In the genomic region with DNA sequence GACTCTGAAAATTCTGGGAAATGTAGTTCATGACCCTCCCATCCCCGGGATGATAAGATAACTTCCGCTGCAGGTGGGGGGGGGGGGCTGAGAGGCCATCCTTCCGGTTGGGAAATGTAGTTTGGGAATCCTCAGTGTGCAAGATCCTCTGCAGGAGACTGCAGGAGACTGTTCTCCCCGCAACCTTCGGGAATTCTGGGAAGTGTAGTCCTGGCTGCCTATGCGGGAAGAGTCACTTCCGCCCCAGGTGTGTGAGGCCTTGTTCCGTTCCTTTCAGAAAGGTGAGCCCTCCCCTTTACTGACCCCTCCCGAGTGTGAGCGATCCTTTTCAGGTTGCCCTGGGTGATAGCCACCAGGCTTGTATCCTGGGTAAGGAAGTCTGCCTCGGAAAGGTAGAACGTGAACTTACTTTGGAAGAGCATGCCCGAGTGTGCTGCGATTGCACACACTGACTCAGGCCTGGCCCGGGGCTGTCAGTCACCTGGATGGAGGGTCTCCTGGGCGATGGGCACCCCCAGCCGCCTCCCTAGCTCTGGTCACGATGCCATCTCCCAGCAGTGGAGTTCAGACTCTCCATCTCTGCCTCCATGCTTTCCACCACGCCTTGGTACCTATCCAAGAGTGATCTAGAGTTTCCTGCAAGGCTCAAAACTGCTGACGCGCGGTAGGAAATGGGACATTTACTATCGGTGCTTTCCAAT, we compare ENCODE assay signal across 8 mouse cellular contexts. TPM values are rescaled to one million over a fixed set of nuclear protein-coding genes. Genes with fewer than 3 reads are reported as not detected.
DNase-seq lines count a peak whose midpoint lies in the region; ATAC-seq and TF ChIP-seq lines count a peak whose summit lies in the region.

Zfp112 (plus strand) TSS at position 159 of the 701 bp plus-strand sequence.

- ATAC-seq in forebrain, postnatal 0 days: peak; percentile 99
- ATAC-seq in liver, embryonic 16.5 days (ENCODE audit: low read depth): peak; percentile 94

- no peaks in the 10 kb centered on the region for H3K9me3 ChIP-seq in ES-E14 (ENCODE audit: control insufficient read depth, insufficient read depth, low read depth, low read length)
- peaks cover 23% of the 10 kb centered on the region for H3K9me3 ChIP-seq in forebrain, postnatal 0 days (ENCODE audit: low read length)
- peaks cover 4% of the 10 kb centered on the region; the same call in 1 of the 2 replicates for H3K9me3 ChIP-seq in liver, embryonic 16.5 days (replicated peaks; ENCODE audit: control insufficient read depth, low read length)

- peak within 1 kb of the TSS; percentile 76 for H3K4me2 ChIP-seq in forebrain, postnatal 0 days (ENCODE audit: low read depth)
- H3K4me2 ChIP-seq in liver, embryonic 16.5 days (ENCODE audit: low read depth, low read length): peak within 1 kb of the TSS; percentile 51

- peaks cover 0 to 2% of the 10 kb centered on the region in 2 experiments; a peak in 1 of 4 replicates for H3K4me1 ChIP-seq in ES-E14 (ENCODE audit: control insufficient read depth in 2 of 2, insufficient read depth in 2 of 2, low read length in 2 of 2, poor library complexity in 1 of 2)
- no peaks in the 10 kb centered on the region for H3K4me1 ChIP-seq in cerebellum, adult 2 months (ENCODE audit: control insufficient read depth, insufficient read depth, low read length)
- peaks cover 3% of the 10 kb centered on the region; the same call in 1 of the 2 replicates for H3K4me1 ChIP-seq in forebrain, postnatal 0 days (ENCODE audit: insufficient read depth)
- H3K4me1 ChIP-seq in liver, embryonic 16.5 days (ENCODE audit: control insufficient read depth, low read depth, low read length): peaks cover 7% of the 10 kb centered on the region
- peaks cover 3% of the 10 kb centered on the region; the same call in 1 of the 2 replicates for H3K4me1 ChIP-seq in olfactory bulb, adult 2 months (ENCODE audit: control insufficient read depth, insufficient read depth, low read length)

- intact Hi-C loops in heart, postnatal 25 days (cut with DNase I): loop anchor here (5.0 kb wide), 2 partner anchors 95 to 155 kb away; no protein-coding TSS in a partner anchor

- peak; percentile 83 for DNase-seq in ES-E14 (ENCODE audit: low read depth, low spot score)
- peak; percentile 89 to 95 for DNase-seq in cerebellum, adult 2 months
- DNase-seq in forebrain, postnatal 0 days: peak; percentile 93
- DNase-seq in heart, postnatal 25 days (ENCODE audit: low spot score): peak; percentile 59
- peak; percentile 82 to 88 for DNase-seq in layer of hippocampus, adult 18-20 months (ENCODE audit: low spot score in 2 of 2)
- peak; percentile 94 for DNase-seq in yolk sac, embryonic 10.5 days (ENCODE audit: low spot score)

- no peak within 1 kb of the TSS for H3K27ac ChIP-seq in ES-E14 (ENCODE audit: insufficient read depth, low read depth, low read length, poor library complexity, severe bottlenecking)
- H3K27ac ChIP-seq in cerebellum, adult 2 months (ENCODE audit: insufficient read depth, low read length): peak within 1 kb of the TSS; percentile 45
- H3K27ac ChIP-seq in forebrain, postnatal 0 days (ENCODE audit: low read depth, low read length): peak within 1 kb of the TSS; percentile 51
- H3K27ac ChIP-seq in liver, embryonic 16.5 days (ENCODE audit: low read length): peak within 1 kb of the TSS; percentile 16
- H3K27ac ChIP-seq in olfactory bulb, adult 2 months (ENCODE audit: insufficient read depth, low read depth, low read length): 0 out of 2 replicates have a peak within 1 kb of the TSS, but pooled peaks have one; percentile 70

- TF ChIP-seq POLR2A in cerebellum, adult 2 months (IDR thresholded peaks at IDR 0.05; ENCODE audit: borderline replicate concordance, insufficient read depth, low read length): peak; percentile 61; the same call in 1 of the 2 replicates
- no peak; the same call in 1 of the 2 replicates for TF ChIP-seq POLR2A in olfactory bulb, adult 2 months (IDR thresholded peaks at IDR 0.05; ENCODE audit: insufficient read depth, low read depth, low read length)

- H3K27me3 ChIP-seq in cerebellum, adult 2 months (ENCODE audit: control insufficient read depth, insufficient read depth, low read length): no peaks in the 10 kb centered on the region
- H3K27me3 ChIP-seq in forebrain, postnatal 0 days (ENCODE audit: insufficient read depth, low read length): no peaks in the 10 kb centered on the region
- no peaks in the 10 kb centered on the region for H3K27me3 ChIP-seq in liver, embryonic 16.5 days (ENCODE audit: control insufficient read depth, insufficient read depth, low read depth, low read length)

- WGBS in cerebellum, adult 2 months: under 1% methylated on average over 23 of the region's 23 CpGs
- WGBS in forebrain, postnatal 0 days: 3% methylated on average over 23 of the region's 23 CpGs
- 5% methylated on average over 23 of the region's 23 CpGs for WGBS in liver, embryonic 16.5 days (ENCODE audit: insufficient replicate concordance)
- WGBS in olfactory bulb, adult 2 months: 2% methylated on average over 23 of the region's 23 CpGs

- peak within 1 kb of the TSS; percentile 74 for H3K9ac ChIP-seq in ES-E14 (ENCODE audit: insufficient read depth, low read depth, low read length, poor library complexity, severe bottlenecking)
- peak within 1 kb of the TSS; percentile 67 for H3K9ac ChIP-seq in forebrain, postnatal 0 days
- peak within 1 kb of the TSS; percentile 33 for H3K9ac ChIP-seq in liver, embryonic 16.5 days (ENCODE audit: low read depth, low read length)

- no peak for TF ChIP-seq CTCF in cerebellum, adult 2 months (IDR thresholded peaks at IDR 0.05; ENCODE audit: borderline replicate concordance, insufficient read depth, low read depth, low read length)
- TF ChIP-seq CTCF in forebrain, postnatal 0 days (IDR thresholded peaks at IDR 0.05; ENCODE audit: low read depth): no peak
- TF ChIP-seq CTCF in olfactory bulb, adult 2 months (IDR thresholded peaks at IDR 0.05; ENCODE audit: insufficient read depth, low read depth, low read length): no peak

- peak within 1 kb of the TSS; percentile 56 to 92 for H3K4me3 ChIP-seq in ES-E14 (ENCODE audit: insufficient read depth in 1 of 2, low read depth in 1 of 2, low read length in 2 of 2, poor library complexity in 1 of 2, severe bottlenecking in 1 of 2)
- peak within 1 kb of the TSS; percentile 94 for H3K4me3 ChIP-seq in cerebellum, adult 2 months (replicated peaks; ENCODE audit: insufficient read depth, low read depth, low read length)
- H3K4me3 ChIP-seq in forebrain, postnatal 0 days (ENCODE audit: low read depth, low read length): peak within 1 kb of the TSS; percentile 59
- H3K4me3 ChIP-seq in liver, embryonic 16.5 days (ENCODE audit: low read depth, low read length): peak within 1 kb of the TSS; percentile 58
- H3K4me3 ChIP-seq in olfactory bulb, adult 2 months (ENCODE audit: insufficient read depth, low read depth, low read length): peak within 1 kb of the TSS; percentile 74

- H3K36me3 ChIP-seq in ES-E14 (ENCODE audit: control insufficient read depth, insufficient read depth, low read length, poor library complexity, severe bottlenecking): no peaks in the 10 kb centered on the region; the same call in 1 of the 2 replicates
- H3K36me3 ChIP-seq in forebrain, postnatal 0 days (ENCODE audit: insufficient read depth): peaks cover 11% of the 10 kb centered on the region
- H3K36me3 ChIP-seq in liver, embryonic 16.5 days (ENCODE audit: control insufficient read depth, insufficient read depth): peaks cover 6% of the 10 kb centered on the region

- in situ Hi-C loops in ES-E14 (cut with MboI; ENCODE audit: low sequenced_read_pairs in 2 of 2, unreplicated experiment in 2 of 2): no loop called here

TF ChIP-seq in ES-E14, 5 proteins besides CTCF, POLR2A, EP300 and RAD21:
- peak; percentile 94 for TF ChIP-seq HCFC1 (IDR thresholded peaks at IDR 0.05; ENCODE audit: borderline replicate concordance, insufficient read depth, low read length)
- TF ChIP-seq ZNF384 (IDR thresholded peaks at IDR 0.05; ENCODE audit: low read depth, low read length): no peak
- TF ChIP-seq CHD2 (IDR thresholded peaks at IDR 0.05; ENCODE audit: low read depth, low read length): no peak
- peak; percentile 10; the same call in 1 of the 2 replicates for TF ChIP-seq MAFK (IDR thresholded peaks at IDR 0.05; ENCODE audit: insufficient read depth, low read depth, low read length)
- TF ChIP-seq ZC3H11A (IDR thresholded peaks at IDR 0.05; ENCODE audit: borderline replicate concordance, low read depth, low read length): no peak

RNA-seq across cellular contexts. Expression of gene Zfp112, which starts in this region (rescaled TPM):
- total RNA-seq in ES-E14 (2012; rRNA removed): 0.90 and 0.98 TPM in 2 replicates
- 7.7 and 8.1 TPM in 2 replicates for polyA plus RNA-seq in cerebellum, adult 2 months (2012; rRNA removed)
- 7.5 and 12.2 TPM in 2 replicates for total RNA-seq in forebrain, postnatal 0 days (2014; rRNA removed)
- polyA plus RNA-seq in forebrain, postnatal 0 days (2015; fragmentation: Nextera tagmentation; extraction: Ambion mirVana): 3.7 and 4.7 TPM in 2 replicates
- 1 to 10 TPM; 3.2 to 4.2 TPM for total RNA-seq in heart, postnatal 25 days (2021)
- 10 to 100 TPM; 10.6 to 11.2 TPM for total RNA-seq in layer of hippocampus, adult 18-20 months (2021)
- polyA plus RNA-seq in liver, embryonic 16.5 days (2015; fragmentation: Nextera tagmentation; extraction: Ambion mirVana): 0.57 and 0.58 TPM in 2 replicates
- polyA plus RNA-seq in olfactory bulb, adult 2 months (2012; ENCODE audit: insufficient read depth, insufficient read length, low replicate concordance, missing spikeins): not detected in 2 replicates

Comparison
In these comparisons a context has a peak if more than half of its experiments do, and no peak if none do; other contexts are left out.
1. Peak in DNase-seq, H3K4me3 ChIP-seq and H3K9ac ChIP-seq in ES-E14; RNA of the gene not detected or under 1 TPM.
2. Peak in ATAC-seq, H3K4me3 ChIP-seq, H3K27ac ChIP-seq, H3K9ac ChIP-seq and H3K4me2 ChIP-seq in liver, embryonic 16.5 days; RNA of the gene not detected or under 1 TPM.